Mouse (Mus musculus) ES-Bruce4 (cell line): ENCODE measurements around the gene Gm10491.

Source experiments
- CTCF ChIP-seq: IDR thresholded peaks from one replicate; pipeline ENCODE4 v1.8.1; 2011; ENCODE audit warnings: low read depth, low read length
- POLR2A ChIP-seq: IDR thresholded peaks from one replicate; pipeline ENCODE4 v1.8.1; 2011; ENCODE audit warnings: low read length; ENCODE audit not compliant: insufficient read depth

DNA sequence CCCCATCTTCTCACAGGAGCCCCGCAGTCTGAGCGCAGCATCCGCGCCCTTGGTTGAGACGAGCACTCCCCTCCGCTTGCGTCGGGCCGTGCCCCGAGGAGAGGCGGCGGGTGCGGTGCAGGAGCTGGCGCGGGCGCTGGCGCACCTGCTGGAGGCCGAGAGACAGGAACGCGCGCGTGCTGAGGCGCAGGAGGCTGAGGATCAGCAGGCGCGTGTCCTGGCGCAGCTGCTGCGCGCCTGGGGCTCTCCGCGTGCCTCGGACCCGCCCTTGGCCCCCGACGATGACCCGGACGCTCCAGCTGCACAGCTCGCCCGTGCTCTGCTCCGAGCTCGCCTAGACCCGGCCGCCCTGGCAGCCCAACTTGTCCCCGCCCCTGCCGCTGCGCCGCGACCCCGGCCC lies 14.4 kb upstream of the Gm10491 start:
- TF ChIP-seq CTCF (no peak), POLR2A (no peak)
